Mouse (Mus musculus) T-helper 2 cell (primary cell): ENCODE measurements at regions not wholly inside any gene's neighbourhood (a gene's known extent, or its start where the extent isn't known, plus 50 kb on each side); places are given as distances from the start of the nearest gene placed in this dataset.
"Not testable (repeated sequence)": the region's sequence is repeated elsewhere in the genome, so short reads cannot be mapped to it uniquely, and the experiment has no call there.

Source experiments
- in situ Hi-C: fragments of 300-600 bp; cut with MboI, MseI; formaldehyde crosslinking; loops from one replicate; pipeline ENCODE4 v1.15.1; 2025; ENCODE audit warnings: high pct_unique_total_duplicates

DNA sequence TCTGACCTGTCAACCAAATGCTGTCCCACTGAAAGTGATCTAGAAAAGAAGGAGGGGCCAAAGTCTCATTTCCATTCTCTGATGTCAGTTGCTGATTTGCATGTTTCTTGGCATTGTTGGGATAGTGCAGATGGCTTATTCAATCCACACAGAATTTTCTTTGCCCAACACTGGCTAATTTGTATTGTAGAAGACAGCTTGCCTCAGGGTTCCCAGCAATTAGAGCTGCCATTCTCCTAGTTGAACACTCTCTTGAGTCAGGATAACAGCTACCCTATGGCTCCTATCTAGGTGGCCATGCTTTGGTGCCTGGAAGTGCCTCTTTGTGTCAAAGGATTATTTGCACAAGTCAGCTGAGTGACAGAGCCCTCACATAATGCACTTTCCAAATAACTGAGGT, 569.0 kb downstream of the Lrriq3 start:
- in situ Hi-C loops: no loop called here

GRCm38 (mm10) chr3:155672558-155672957, 579.3 kb downstream of the Lrriq3 start:
- in situ Hi-C loops: no loop called here

GRCm38 (mm10) chr3:155680200-155680599, 587.0 kb downstream of the Lrriq3 start:
- in situ Hi-C loops: no loop called here

DNA sequence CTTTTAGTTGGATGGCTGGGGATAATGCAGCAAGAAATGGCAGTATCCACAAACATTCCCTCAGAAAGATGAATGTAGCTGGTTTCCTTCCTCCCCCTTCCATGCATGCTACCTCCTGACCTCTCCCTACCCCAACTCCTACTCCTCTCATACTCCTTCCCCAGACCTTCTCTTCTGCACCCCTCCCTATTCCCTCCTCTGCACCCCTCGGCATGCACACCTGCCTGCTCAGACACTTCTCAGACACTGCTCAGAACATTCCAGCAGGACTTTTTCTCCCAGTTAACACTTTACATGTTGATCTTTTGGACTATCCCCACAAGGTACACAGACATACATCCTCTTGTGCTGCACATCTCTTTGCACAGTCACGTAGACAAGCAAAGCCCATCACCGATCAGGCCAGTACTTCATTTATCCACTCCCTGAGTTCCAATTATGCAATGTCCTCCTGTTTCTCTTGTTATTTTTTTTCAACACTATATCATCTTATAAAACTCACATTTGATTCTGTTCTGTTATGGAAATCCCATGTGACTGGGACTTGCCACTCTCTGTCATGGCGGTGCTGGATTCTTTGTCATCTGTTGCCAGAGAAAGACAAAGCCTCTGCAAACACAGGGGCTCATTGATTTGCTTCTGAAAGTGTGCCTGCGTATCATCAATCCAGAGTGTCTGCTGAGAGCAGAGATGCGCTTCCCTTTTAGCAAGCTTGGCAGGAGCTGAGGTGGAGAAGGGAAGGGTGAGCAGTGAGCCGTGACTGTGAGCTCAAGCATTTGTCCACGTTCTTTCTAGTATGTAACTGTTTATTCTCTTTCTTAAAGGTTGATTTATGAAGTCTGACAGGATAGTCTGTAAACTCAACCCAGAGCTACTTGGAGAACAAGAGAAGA, 589.9 kb downstream of the Lrriq3 start:
- in situ Hi-C loops: no loop called here

DNA sequence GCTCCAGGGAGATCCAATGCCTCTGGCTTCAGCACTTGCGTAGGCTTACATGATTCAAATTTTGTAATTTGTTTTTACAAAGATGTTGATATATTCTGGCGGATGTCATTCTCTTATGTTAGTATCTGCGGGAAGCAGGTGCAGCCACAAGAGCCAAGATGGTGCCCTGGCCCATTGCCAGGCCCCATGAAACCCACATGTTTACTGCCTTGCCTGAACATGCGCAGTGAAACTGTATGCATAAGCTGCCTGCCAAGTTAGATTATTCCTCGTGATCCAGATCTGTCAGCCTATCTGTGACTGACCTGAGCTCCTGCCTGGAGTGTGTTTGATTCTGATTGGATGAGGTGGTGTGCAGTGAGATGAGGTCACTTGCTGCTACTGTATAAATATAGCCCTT, 595.1 kb downstream of the Lrriq3 start:
- in situ Hi-C loops: no loop called here

GRCm38 (mm10) chr3:155723011-155723510, 629.8 kb downstream of the Lrriq3 start:
- in situ Hi-C loops: no loop called here

GRCm38 (mm10) chr3:155742421-155742820, 649.2 kb downstream of the Lrriq3 start:
- in situ Hi-C loops: no loop called here

GRCm38 (mm10) chr3:155746601-155747000, 653.4 kb downstream of the Lrriq3 start:
- in situ Hi-C loops: not testable (repeated sequence)

- in situ Hi-C loops: no loop called here
Measured at GRCm38 (mm10) chr3:155747511-155747910, 654.3 kb downstream of the Lrriq3 start.

- in situ Hi-C loops: no loop called here
Measured at GRCm38 (mm10) chr3:155757285-155757684, 664.1 kb downstream of the Lrriq3 start.

GRCm38 (mm10) chr3:155776019-155776418, 682.8 kb downstream of the Lrriq3 start:
- in situ Hi-C loops: no loop called here

- in situ Hi-C loops: no loop called here
Measured at GRCm38 (mm10) chr3:155777025-155777424, 683.8 kb downstream of the Lrriq3 start.

DNA sequence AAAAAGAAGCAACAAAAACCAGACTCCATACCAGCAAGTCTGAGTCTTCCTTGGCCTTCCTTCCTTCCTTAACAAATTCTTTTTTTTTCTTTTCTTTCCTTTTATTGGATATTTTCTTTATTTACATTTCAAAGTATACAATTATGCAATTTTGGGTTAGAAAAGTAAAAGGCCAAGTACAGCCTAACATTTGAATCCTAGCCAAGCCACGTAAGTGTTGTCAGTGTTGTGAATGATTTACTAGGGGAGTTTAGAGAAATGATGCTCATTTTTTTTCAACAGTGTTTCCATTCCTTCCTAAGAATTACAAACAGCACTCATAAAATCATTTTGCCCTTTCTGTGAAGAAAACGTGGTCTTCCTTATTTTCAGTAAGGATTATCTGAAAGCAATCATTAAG, 722.5 kb downstream of the Lrriq3 start:
- in situ Hi-C loops: no loop called here

DNA sequence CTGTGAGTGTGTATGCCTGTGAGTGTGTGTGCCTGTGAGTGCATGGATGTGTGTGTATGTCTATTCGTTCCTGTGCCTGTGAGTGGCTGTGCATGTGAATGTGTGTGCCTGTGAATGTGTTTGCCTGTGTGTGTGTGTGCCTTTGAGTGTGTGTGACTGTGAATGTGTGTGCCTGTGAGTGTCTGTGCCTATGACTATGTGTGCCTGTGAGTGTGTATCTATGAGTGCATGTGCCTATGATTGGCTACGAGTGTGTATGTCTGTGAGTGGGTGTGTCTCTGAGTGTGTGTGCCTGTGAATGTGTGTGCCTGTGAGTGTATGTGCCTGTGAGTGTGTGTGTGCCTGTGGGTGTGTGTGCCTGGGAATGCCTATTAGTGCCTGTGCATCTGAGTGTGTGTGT, 731.6 kb downstream of the Lrriq3 start:
- in situ Hi-C loops: no loop called here

GRCm38 (mm10) chr3:155866286-155866685, 695.3 kb upstream of the Negr1 start:
- in situ Hi-C loops: no loop called here

DNA sequence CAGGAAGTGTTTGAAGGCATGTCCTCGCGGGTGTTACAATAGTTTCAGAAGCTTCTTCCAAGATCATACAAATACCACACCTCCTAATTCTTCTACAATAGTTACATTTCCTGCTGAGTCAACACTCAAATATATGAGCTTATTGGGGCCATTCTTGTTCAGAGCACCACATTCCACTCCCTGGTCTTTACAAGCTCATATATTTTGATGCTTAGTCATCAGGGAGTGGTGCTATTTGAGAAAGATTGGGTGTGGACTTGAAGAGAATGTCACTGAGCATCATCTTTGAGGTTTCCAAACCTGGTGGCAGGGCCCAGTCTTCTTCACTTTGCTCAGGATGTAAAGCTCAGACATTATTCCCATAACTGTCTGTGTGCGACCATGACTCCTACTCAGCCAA, 685.9 kb upstream of the Negr1 start:
- in situ Hi-C loops: no loop called here

DNA sequence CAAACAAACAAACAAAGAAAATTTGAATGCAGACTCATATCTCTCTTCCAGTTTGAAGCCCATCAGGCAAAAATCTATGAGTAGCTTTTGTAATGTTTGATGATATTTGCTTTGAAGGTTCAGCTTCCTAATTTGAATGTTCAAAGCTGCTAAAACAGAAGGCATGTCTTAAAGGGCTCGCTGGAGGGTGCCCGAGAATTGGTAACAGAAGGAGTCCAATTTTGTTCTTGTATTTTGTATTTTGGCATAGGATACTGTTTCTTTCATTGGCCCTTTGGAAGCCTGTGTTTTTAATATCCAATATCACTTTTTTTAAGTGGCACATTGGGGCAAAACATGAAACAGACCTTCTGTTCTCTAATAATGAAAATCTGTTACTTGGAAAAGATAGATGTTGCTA, 683.2 kb upstream of the Negr1 start:
- in situ Hi-C loops: no loop called here

- in situ Hi-C loops: no loop called here
Measured at GRCm38 (mm10) chr3:155880722-155881121, 680.9 kb upstream of the Negr1 start.

DNA sequence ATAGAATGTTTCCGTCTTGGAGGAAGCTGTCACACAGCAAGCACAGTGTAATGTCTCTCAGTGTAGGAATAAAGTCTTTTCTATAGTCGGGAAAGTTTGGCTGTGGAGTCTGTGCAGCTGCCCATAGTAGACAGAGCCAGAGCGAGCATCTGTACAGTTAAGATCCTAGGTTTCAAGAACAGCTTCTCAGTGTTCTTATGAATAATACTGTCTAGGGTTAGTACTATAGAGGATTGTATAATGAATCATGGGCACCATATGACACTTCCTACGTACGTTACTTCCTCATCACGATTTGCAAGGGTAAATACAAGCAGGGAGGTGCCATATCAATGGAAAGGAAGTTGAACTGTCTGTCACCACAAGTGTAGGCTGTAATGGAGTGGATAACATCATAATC, 645.6 kb upstream of the Negr1 start:
- in situ Hi-C loops: no loop called here

DNA sequence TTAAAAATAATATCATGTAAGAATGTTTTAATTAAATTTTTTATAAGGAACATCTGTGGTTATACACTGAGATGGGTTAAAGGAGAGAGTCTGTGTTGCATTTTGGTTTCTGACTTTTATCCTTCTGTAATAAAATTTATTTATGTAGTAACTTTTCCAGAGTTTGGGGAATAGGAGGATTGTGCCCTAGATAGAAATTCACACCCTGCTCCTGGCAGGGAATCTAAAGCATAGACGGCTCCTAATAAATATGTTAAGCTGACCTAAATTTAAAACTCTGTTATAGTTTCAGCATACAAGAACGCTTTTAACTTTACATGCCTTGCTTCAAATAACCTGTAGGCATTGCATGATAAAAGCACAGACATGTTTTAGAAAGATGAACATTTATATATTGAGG, 618.7 kb upstream of the Negr1 start:
- in situ Hi-C loops: no loop called here

DNA sequence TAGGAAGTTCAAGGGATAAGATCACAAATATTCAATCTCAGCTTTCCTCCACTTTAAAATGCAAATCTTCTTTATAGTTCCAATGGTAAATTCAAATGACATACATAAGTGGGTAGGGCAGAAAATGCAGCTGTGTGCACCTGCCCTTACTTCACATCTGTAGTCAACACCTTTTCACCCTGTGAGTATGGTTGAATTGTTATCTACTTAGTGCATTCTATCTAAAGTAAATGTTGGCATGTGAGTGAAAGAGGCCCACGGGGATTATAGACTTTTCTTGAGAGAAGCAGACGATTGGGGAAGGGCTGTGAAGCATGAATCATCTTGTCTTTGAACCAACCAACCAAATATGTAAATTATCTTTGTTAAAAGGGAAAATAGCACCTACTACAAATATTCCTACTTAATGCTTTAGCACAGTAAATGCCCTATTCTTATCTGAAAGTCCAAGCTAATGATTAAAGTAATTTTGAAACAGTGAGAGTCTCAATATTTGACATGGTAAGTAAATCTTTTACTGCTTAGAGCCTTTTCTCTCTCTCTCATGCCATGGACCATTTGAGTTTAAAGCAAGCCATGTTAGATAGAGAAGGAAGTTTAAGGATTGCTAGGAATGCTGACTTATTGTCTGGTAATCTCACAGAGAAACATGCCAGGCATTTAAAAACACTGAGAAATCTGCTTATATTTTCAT, 617.4 kb upstream of the Negr1 start:
- in situ Hi-C loops: no loop called here

GRCm38 (mm10) chr3:155945188-155945587, 616.4 kb upstream of the Negr1 start:
- in situ Hi-C loops: no loop called here

GRCm38 (mm10) chr3:155962496-155962895, 599.1 kb upstream of the Negr1 start:
- in situ Hi-C loops: not testable (repeated sequence)
